Mouse (Mus musculus): ENCODE measurements around the gene Helz2. TPM values are rescaled to one million over a fixed set of nuclear protein-coding genes. Genes with fewer than 3 reads are reported as not detected.
"Not testable (repeated sequence)": the region's sequence is repeated elsewhere in the genome, so short reads cannot be mapped to it uniquely, and the experiment has no call there.

The Helz2 gene
- 1.4 and 1.7 TPM in 2 replicates for polyA plus RNA-seq (2012; rRNA removed)

DNA sequence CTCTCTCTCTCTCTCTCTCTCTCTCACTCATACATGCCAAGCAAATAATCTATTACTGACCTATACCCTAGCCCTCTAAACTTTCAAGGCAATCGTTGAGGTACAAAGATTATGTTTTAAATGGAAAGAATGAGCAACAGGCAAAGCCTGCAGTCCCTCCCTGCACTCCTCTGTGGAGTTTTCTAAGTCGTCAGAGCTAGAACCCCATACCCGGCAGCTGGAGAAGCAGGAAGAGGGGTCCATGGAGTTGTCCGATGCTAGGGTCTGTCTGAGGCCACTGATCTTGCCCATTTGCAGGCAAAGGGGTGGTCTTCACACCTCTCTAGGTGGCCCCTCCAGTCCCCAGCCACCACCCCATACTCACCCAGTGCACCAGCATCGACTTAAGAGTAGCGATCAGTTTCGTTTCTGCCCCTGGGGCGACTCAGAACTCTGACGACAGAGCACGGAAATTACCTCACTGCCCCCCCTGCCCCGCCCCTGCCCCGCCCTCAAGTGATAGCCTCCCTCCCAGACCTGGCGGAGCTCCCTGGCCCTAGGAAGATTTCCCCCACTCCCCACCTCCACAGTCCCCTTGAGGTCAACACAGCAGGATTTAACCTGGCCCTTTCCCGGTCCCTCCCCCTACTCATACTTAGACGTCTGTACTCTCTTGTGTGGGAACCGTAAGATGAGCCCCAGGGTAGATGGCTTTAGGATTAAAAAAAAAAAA lies at the start of gene Helz2:
Gene Helz2, minus strand, starts transcription at position 426 of the 712 bp plus-strand sequence.
- H3K27ac ChIP-seq (ENCODE audit: control insufficient read depth, insufficient read depth, low read depth, low read length), result no peak within 1 kb of the TSS
- TF ChIP-seq CTCF (IDR thresholded peaks at IDR 0.05; ENCODE audit: control insufficient read depth, insufficient read depth, insufficient replicate concordance, low read depth, low read length), result no peak
- no peak for TF ChIP-seq POLR2A (IDR thresholded peaks at IDR 0.05; ENCODE audit: control insufficient read depth, low read depth, low read length)
- H3K4me1 ChIP-seq (ENCODE audit: control insufficient read depth, insufficient read depth, low read length), result no peaks in the 10 kb centered on the region
- no peaks in the 10 kb centered on the region for H3K36me3 ChIP-seq (ENCODE audit: control insufficient read depth, insufficient read depth, low read length)
- no peaks in the 10 kb centered on the region for H3K27me3 ChIP-seq (ENCODE audit: control insufficient read depth, insufficient read depth, low read length)
- peak within 1 kb of the TSS; percentile 54 for H3K4me3 ChIP-seq (ENCODE audit: control insufficient read depth, low read depth, low read length)

DNA sequence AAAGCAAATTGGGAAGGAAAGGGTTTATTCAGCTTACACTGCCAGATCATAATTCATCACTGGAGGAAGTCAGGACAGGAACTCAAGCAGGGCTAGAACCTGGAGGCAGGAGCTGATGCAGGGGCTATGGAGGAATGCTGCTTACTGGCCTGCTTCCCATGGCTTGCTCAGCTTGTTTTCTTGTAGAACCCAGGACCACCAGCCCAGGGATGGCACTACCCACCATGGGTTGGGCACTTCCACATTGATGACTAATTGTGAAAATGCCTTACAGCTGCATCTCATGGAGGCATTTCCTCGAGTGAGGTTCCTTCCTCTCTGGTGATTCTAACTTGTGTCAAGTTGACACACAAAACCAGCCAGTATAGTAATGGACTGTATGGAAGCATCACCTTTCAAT lies 49.1 kb upstream of the Helz2 start:
- Histone ChIP-seq H3K4me1 (ENCODE audit: control insufficient read depth, insufficient read depth, low read length) (no peaks in the 10 kb centered on the region; the same call in 1 of the 2 replicates), H3K27me3 (ENCODE audit: control insufficient read depth, insufficient read depth, low read length) (no peaks in the 10 kb centered on the region)
- TF ChIP-seq CTCF (IDR thresholded peaks at IDR 0.05; ENCODE audit: control insufficient read depth, insufficient read depth, insufficient replicate concordance, low read depth, low read length) (no peak), POLR2A (IDR thresholded peaks at IDR 0.05; ENCODE audit: control insufficient read depth, low read depth, low read length) (no peak)

DNA sequence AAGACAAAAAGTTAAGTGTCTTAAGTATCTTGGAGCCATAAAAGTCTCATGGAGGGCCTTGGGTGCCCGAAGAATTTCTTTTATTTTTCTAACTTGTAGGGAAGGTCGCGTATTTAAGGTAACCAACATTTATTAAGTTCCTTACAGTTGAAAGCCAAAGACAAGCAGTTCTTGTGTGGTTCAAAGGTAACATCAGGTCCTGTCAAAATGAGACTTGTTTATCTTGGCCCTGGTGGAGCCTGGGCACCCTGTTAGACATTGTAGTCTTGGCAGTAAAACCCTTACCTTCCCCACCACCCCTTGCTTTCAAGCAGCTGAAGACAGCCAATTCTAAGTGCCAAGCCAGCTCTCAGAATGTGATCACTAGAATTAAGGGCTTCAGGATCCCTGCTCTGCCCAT lies 46.9 kb upstream of the Helz2 start:
- H3K36me3 ChIP-seq (ENCODE audit: control insufficient read depth, insufficient read depth, low read length), result no peaks in the 10 kb centered on the region; the same call in 1 of the 2 replicates
- H3K27me3 ChIP-seq (ENCODE audit: control insufficient read depth, insufficient read depth, low read length), result no peaks in the 10 kb centered on the region
- no peaks in the 10 kb centered on the region; the same call in 1 of the 2 replicates for H3K4me1 ChIP-seq (ENCODE audit: control insufficient read depth, insufficient read depth, low read length)
- no peak overlapping the region for H3K4me3 ChIP-seq (ENCODE audit: control insufficient read depth, low read depth, low read length)
- TF ChIP-seq POLR2A (IDR thresholded peaks at IDR 0.05; ENCODE audit: control insufficient read depth, low read depth, low read length), result no peak
- TF ChIP-seq CTCF (IDR thresholded peaks at IDR 0.05; ENCODE audit: control insufficient read depth, insufficient read depth, insufficient replicate concordance, low read depth, low read length), result no peak
- H3K27ac ChIP-seq (ENCODE audit: control insufficient read depth, insufficient read depth, low read depth, low read length), result no peak overlapping the region

More for the DNA sequence above, 49.1 kb upstream of the Helz2 start:
- no peak overlapping the region for H3K4me3 ChIP-seq (ENCODE audit: control insufficient read depth, low read depth, low read length)
- no peaks in the 10 kb centered on the region; the same call in 1 of the 2 replicates for H3K36me3 ChIP-seq (ENCODE audit: control insufficient read depth, insufficient read depth, low read length)
- no peak overlapping the region for H3K27ac ChIP-seq (ENCODE audit: control insufficient read depth, insufficient read depth, low read depth, low read length)

DNA sequence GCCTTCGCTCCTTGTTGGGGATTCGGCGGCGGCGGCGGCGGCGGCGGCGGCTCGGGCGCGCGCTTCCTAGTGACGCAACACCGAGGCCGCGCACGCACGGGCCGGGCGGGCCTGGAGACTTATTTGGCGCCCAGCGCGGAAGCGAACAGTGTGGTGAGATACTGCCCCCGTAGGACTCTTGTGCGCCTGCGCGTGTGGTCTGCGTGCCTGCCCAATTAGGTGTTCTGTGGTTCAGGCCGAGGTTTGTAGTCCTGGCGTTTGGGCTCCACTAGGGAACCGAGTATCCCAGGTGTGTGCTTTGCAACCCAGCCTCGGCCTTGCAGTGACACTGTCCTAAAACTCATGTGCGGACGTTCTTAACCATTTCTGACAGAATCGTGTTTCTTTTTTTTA lies 46.1 kb upstream of the Helz2 start, which contains the start of gene Gmeb2:
Gene Gmeb2, minus strand, starts transcription at position 78 of the 393 bp plus-strand sequence.
- not testable (repeated sequence) for H3K36me3 ChIP-seq (ENCODE audit: control insufficient read depth, insufficient read depth, low read length); H3K27me3 ChIP-seq (ENCODE audit: control insufficient read depth, insufficient read depth, low read length); H3K4me1 ChIP-seq (ENCODE audit: control insufficient read depth, insufficient read depth, low read length)
- peak; percentile 54; the same call in 1 of the 2 replicates for TF ChIP-seq POLR2A (IDR thresholded peaks at IDR 0.05; ENCODE audit: control insufficient read depth, low read depth, low read length)
- peak; percentile 14; the same call in 1 of the 2 replicates for TF ChIP-seq CTCF (IDR thresholded peaks at IDR 0.05; ENCODE audit: control insufficient read depth, insufficient read depth, insufficient replicate concordance, low read depth, low read length)
- peak within 1 kb of the TSS; percentile 90 for H3K4me3 ChIP-seq (ENCODE audit: control insufficient read depth, low read depth, low read length)
- H3K27ac ChIP-seq (ENCODE audit: control insufficient read depth, insufficient read depth, low read depth, low read length), result peak within 1 kb of the TSS; percentile 91

DNA sequence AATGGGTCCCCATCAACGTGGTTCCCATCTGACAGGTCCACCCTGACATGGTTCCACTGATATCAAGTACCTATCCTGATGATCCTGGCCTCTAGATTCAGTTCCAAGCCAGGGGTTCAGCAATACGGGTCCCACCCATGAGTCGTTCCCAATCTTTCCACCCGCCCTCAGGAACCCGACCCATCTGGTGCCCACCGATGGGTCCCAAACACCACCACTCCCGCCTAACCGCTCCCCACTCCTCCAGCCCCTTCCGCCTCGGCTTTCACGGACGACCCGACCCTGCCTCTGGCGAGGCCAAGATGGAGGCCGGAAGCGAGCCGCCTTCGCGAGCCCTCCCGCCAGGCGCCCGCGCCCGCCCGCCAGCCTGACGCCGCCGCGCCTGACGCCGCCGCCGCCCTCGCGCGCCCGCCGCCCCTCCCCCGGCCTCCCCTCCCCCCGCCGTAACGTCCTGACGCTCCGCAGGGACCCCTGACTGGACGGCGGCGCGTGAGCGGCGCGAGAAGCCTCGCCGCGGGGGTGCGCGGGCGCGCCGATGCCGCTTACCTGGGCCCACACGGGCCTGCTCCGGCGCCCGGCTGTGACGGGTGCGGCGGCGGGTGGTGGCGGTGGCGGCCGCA lies 45.6 kb upstream of the Helz2 start:
- Histone ChIP-seq H3K27me3 (ENCODE audit: control insufficient read depth, insufficient read depth, low read length) (no peaks in the 10 kb centered on the region), H3K36me3 (ENCODE audit: control insufficient read depth, insufficient read depth, low read length) (no peaks in the 10 kb centered on the region; the same call in 1 of the 2 replicates), H3K4me1 (ENCODE audit: control insufficient read depth, insufficient read depth, low read length) (no peaks in the 10 kb centered on the region; the same call in 1 of the 2 replicates), H3K27ac (ENCODE audit: control insufficient read depth, insufficient read depth, low read depth, low read length) (peak overlapping the region; percentile 91), H3K4me3 (ENCODE audit: control insufficient read depth, low read depth, low read length) (peak overlapping the region; percentile 90)
- TF ChIP-seq CTCF (IDR thresholded peaks at IDR 0.05; ENCODE audit: control insufficient read depth, insufficient read depth, insufficient replicate concordance, low read depth, low read length) (no peak), POLR2A (IDR thresholded peaks at IDR 0.05; ENCODE audit: control insufficient read depth, low read depth, low read length) (peak; percentile 81)

DNA sequence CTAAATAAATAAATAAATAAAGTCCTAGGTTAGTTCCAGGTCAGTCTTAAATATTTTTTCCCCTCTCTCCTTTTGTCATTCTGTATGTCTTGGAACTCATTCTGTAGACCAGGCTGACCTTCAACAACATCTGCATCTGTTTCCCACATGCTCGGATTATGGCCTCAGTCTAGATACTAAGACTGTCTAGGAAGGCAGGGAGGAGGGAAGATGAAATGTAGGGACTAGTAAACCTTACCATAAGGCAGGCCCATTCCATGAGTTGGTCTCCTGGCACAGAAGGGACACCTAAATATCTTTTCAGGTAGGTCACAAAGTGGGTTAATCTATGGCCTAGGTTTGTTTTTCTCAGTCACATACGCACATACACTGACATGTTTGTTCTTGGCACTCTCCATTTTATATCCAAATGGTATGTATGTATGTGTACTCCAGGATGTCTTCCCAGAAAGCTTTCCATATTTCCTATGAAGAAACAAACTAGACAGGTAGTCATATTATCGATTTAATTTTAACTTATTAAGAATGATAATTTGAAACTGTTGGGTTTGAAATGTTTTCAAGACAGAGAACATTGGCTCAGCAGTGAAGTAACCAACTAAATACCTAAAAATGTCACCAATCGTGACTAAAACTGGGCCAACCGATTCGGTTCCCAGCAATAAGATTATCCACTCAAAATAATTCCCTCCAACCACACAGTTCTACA lies 45.0 kb upstream of the Helz2 start:
- no peak for TF ChIP-seq CTCF (IDR thresholded peaks at IDR 0.05; ENCODE audit: control insufficient read depth, insufficient read depth, insufficient replicate concordance, low read depth, low read length)
- TF ChIP-seq POLR2A (IDR thresholded peaks at IDR 0.05; ENCODE audit: control insufficient read depth, low read depth, low read length), result no peak

DNA sequence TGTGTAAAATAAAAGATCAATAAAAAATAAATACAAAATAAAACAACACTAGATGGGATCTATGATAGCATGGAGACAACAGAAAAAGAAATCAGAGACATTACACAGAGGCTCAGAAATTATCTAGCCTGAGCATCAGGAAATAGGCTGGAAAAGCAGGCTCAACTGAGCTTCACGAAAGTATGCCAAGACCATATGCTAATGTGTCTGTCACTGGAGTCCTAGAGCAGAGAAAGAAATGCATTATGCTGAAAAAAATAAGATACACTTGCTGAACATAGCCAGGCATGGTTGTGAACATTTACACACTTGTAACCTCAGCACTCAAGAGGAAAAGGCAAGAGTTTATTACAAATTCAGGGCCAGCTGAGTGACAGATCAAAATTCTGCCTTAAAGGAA lies 38.1 kb upstream of the Helz2 start:
- no peak for TF ChIP-seq POLR2A (IDR thresholded peaks at IDR 0.05; ENCODE audit: control insufficient read depth, low read depth, low read length)
- no peak for TF ChIP-seq CTCF (IDR thresholded peaks at IDR 0.05; ENCODE audit: control insufficient read depth, insufficient read depth, insufficient replicate concordance, low read depth, low read length)
- no peak overlapping the region for H3K4me3 ChIP-seq (ENCODE audit: control insufficient read depth, low read depth, low read length)
- no peaks in the 10 kb centered on the region for H3K27me3 ChIP-seq (ENCODE audit: control insufficient read depth, insufficient read depth, low read length)
- no peaks in the 10 kb centered on the region for H3K4me1 ChIP-seq (ENCODE audit: control insufficient read depth, insufficient read depth, low read length)
- no peak overlapping the region for H3K27ac ChIP-seq (ENCODE audit: control insufficient read depth, insufficient read depth, low read depth, low read length)
- H3K36me3 ChIP-seq (ENCODE audit: control insufficient read depth, insufficient read depth, low read length), result no peaks in the 10 kb centered on the region; the same call in 1 of the 2 replicates

More for the DNA sequence above, 45.0 kb upstream of the Helz2 start:
- Histone ChIP-seq H3K27me3 (ENCODE audit: control insufficient read depth, insufficient read depth, low read length) (no peaks in the 10 kb centered on the region), H3K4me3 (ENCODE audit: control insufficient read depth, low read depth, low read length) (peak overlapping the region; percentile 90), H3K4me1 (ENCODE audit: control insufficient read depth, insufficient read depth, low read length) (no peaks in the 10 kb centered on the region; the same call in 1 of the 2 replicates), H3K36me3 (ENCODE audit: control insufficient read depth, insufficient read depth, low read length) (no peaks in the 10 kb centered on the region; the same call in 1 of the 2 replicates), H3K27ac (ENCODE audit: control insufficient read depth, insufficient read depth, low read depth, low read length) (peak overlapping the region; percentile 91)

Data from testis, adult 2 months (tissue).